Mouse (Mus musculus): ENCODE results near the gene Ptprf.

GRCm38 (mm10) chr4:118198606-118199005, 92.6 kb downstream of the Ptprf start:
- TF ChIP-seq GATA1 (IDR thresholded peaks at IDR 0.05; ENCODE audit: low read length) (no peak), TAL1 (IDR thresholded peaks at IDR 0.05; ENCODE audit: low read length) (no peak)

Data from erythroblast, embryonic 14.5 days (primary cell).